Mouse (Mus musculus): ENCODE data around the gene Sprr2d. TPM values are rescaled to one million over a fixed set of nuclear protein-coding genes. Genes with fewer than 3 reads are reported as not detected.

Sprr2d gene
- polyA plus RNA-seq (2016; fragmentation: Nextera tagmentation; extraction: Ambion mirVana) = not detected in 2 replicates

DNA sequence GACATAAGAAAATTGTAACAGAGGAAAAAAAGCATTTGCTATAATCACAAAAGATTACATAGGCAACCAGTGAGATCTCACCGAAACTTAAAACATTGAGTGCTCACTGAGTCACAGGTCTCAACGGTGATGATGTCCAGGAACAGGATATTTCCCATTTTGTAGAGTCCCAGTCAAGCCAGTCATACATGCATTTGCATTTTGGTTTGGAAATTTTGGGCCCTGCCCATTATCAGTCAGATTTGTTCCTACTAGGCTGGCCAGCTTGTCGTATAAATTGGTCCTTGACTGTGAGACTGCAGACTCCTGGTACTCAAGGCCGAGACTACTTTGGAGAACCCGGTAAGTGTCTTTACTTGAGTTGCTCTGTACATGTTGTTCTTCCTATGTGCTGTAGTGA, at the start of gene Sprr2d:
TSS of gene Sprr2d (plus strand) at position 301 of the 400 bp plus-strand sequence.
- H3K4me3 ChIP-seq = no peak within 1 kb of the TSS
- WGBS = 80% methylated on average over 5 of the region's 5 CpGs
- no peak within 1 kb of the TSS for H3K9ac ChIP-seq
- no peaks in the 10 kb centered on the region for H3K9me3 ChIP-seq (replicated peaks)
- H3K27ac ChIP-seq (ENCODE audit: poor library complexity, severe bottlenecking) = no peak within 1 kb of the TSS
- H3K4me2 ChIP-seq = no peak within 1 kb of the TSS
- no peaks in the 10 kb centered on the region for H3K36me3 ChIP-seq
- H3K4me1 ChIP-seq (replicated peaks) = no peaks in the 10 kb centered on the region
- no peaks in the 10 kb centered on the region for H3K27me3 ChIP-seq (replicated peaks)
- no peak for ATAC-seq (ENCODE audit: insufficient number of reproducible peaks, low FRiP score)

GRCm38 (mm10) chr3:92307406-92307805, 31.5 kb upstream of the Sprr2d start:
- H3K4me1 ChIP-seq (replicated peaks) = no peaks in the 10 kb centered on the region
- no peak overlapping the region for H3K27ac ChIP-seq (ENCODE audit: poor library complexity, severe bottlenecking)
- no peaks in the 10 kb centered on the region for H3K36me3 ChIP-seq
- H3K9ac ChIP-seq = no peak overlapping the region
- no peak overlapping the region for H3K4me3 ChIP-seq
- H3K9me3 ChIP-seq (replicated peaks) = no peaks in the 10 kb centered on the region
- no peak for ATAC-seq (ENCODE audit: insufficient number of reproducible peaks, low FRiP score)
- no peak overlapping the region for H3K4me2 ChIP-seq
- 76% methylated on average over 1 of the region's 1 CpGs for WGBS
- no peaks in the 10 kb centered on the region for H3K27me3 ChIP-seq (replicated peaks)

GRCm38 (mm10) chr3:92316320-92316719, 22.6 kb upstream of the Sprr2d start, which contains the start of gene Sprr2b:
Gene Sprr2b (plus strand): TSS chr3:92316620.
- H3K27me3 ChIP-seq (replicated peaks) = no peaks in the 10 kb centered on the region
- no peaks in the 10 kb centered on the region for H3K9me3 ChIP-seq (replicated peaks)
- no peaks in the 10 kb centered on the region for H3K36me3 ChIP-seq
- no peak within 1 kb of the TSS for H3K27ac ChIP-seq (ENCODE audit: poor library complexity, severe bottlenecking)
- WGBS = 69% methylated on average over 2 of the region's 2 CpGs
- no peak within 1 kb of the TSS for H3K9ac ChIP-seq
- ATAC-seq (ENCODE audit: insufficient number of reproducible peaks, low FRiP score) = no peak
- H3K4me3 ChIP-seq = no peak within 1 kb of the TSS
- no peaks in the 10 kb centered on the region for H3K4me1 ChIP-seq (replicated peaks)
- H3K4me2 ChIP-seq = no peak within 1 kb of the TSS

GRCm38 (mm10) chr3:92317384-92317783, 21.6 kb upstream of the Sprr2d start:
- H3K4me3 ChIP-seq = no peak overlapping the region
- H3K9me3 ChIP-seq (replicated peaks) = no peaks in the 10 kb centered on the region
- H3K4me1 ChIP-seq (replicated peaks) = no peaks in the 10 kb centered on the region
- H3K27ac ChIP-seq (ENCODE audit: poor library complexity, severe bottlenecking) = no peak overlapping the region
- no peak overlapping the region for H3K4me2 ChIP-seq
- no peak for ATAC-seq (ENCODE audit: insufficient number of reproducible peaks, low FRiP score)
- H3K27me3 ChIP-seq (replicated peaks) = no peaks in the 10 kb centered on the region
- WGBS = 69% methylated on average over 2 of the region's 2 CpGs
- H3K36me3 ChIP-seq = no peaks in the 10 kb centered on the region
- no peak overlapping the region for H3K9ac ChIP-seq

DNA sequence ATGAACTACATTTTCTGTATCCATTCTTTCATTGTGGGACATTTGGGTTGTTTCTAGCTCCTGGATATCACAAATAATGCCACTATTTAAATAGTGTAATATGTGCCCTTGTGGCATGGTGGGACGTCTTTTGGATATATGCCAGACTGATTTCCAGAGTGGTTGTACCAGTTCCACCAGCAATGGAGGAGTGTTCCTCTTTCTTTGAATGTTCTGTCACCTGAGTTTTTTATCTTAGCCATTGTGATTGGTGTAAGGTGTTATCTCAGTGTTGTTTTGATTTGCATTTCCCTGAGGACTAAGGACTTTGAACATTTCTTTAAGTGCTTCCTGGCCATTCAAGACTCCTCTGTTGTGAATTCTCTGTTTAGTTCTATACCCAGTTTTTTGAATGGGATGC, 2.7 kb upstream of the Sprr2d start:
- ATAC-seq (ENCODE audit: insufficient number of reproducible peaks, low FRiP score) = no peak
- 79% methylated on average over 1 of the region's 1 CpGs for WGBS

GRCm38 (mm10) chr3:92351843-92352242, 12.9 kb downstream of the Sprr2d start, which contains the start of gene Sprr2e:
Gene Sprr2e (plus strand): TSS chr3:92352143.
- no peak for ATAC-seq (ENCODE audit: insufficient number of reproducible peaks, low FRiP score)
- H3K4me2 ChIP-seq = no peak within 1 kb of the TSS
- no peak within 1 kb of the TSS for H3K9ac ChIP-seq
- no peaks in the 10 kb centered on the region for H3K9me3 ChIP-seq (replicated peaks)
- WGBS = 77% methylated on average over 2 of the region's 2 CpGs
- H3K27me3 ChIP-seq (replicated peaks) = no peaks in the 10 kb centered on the region
- H3K36me3 ChIP-seq = no peaks in the 10 kb centered on the region
- H3K4me1 ChIP-seq (replicated peaks) = no peaks in the 10 kb centered on the region
- H3K27ac ChIP-seq (ENCODE audit: poor library complexity, severe bottlenecking) = no peak within 1 kb of the TSS
- no peak within 1 kb of the TSS for H3K4me3 ChIP-seq

More for the DNA sequence above, 2.7 kb upstream of the Sprr2d start:
- H3K27ac ChIP-seq (ENCODE audit: poor library complexity, severe bottlenecking) = no peak overlapping the region
- H3K9ac ChIP-seq = no peak overlapping the region
- no peak overlapping the region for H3K4me2 ChIP-seq
- no peak overlapping the region for H3K4me3 ChIP-seq
- no peaks in the 10 kb centered on the region for H3K9me3 ChIP-seq (replicated peaks)
- no peaks in the 10 kb centered on the region for H3K27me3 ChIP-seq (replicated peaks)
- H3K36me3 ChIP-seq = no peaks in the 10 kb centered on the region
- no peaks in the 10 kb centered on the region for H3K4me1 ChIP-seq (replicated peaks)

DNA sequence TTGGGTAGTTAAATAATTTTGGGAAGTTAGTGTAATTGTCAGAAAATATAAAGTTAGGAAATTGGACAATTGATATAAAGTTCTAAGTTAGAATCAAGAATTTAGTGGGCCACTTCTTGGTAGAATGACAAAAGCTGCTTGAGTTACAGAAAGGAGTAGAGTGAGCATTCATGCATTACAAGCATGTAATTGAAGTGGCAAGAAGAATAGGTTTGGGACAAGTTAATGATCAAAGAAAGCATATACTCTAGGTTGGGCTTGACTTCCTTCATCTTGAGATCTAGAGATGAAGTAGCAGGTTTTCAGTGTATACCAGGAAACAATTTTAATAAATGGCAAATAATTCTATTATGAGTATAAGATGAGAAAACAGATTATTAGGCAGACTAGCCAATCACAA, 22.7 kb downstream of the Sprr2d start:
- H3K4me2 ChIP-seq = no peak overlapping the region
- no peak overlapping the region for H3K4me3 ChIP-seq
- H3K27me3 ChIP-seq (replicated peaks) = no peaks in the 10 kb centered on the region
- H3K27ac ChIP-seq (ENCODE audit: poor library complexity, severe bottlenecking) = no peak overlapping the region
- no peak overlapping the region for H3K9ac ChIP-seq
- no peak for ATAC-seq (ENCODE audit: insufficient number of reproducible peaks, low FRiP score)
- no peaks in the 10 kb centered on the region for H3K4me1 ChIP-seq (replicated peaks)
- H3K9me3 ChIP-seq (replicated peaks) = no peaks in the 10 kb centered on the region
- H3K36me3 ChIP-seq = no peaks in the 10 kb centered on the region

DNA sequence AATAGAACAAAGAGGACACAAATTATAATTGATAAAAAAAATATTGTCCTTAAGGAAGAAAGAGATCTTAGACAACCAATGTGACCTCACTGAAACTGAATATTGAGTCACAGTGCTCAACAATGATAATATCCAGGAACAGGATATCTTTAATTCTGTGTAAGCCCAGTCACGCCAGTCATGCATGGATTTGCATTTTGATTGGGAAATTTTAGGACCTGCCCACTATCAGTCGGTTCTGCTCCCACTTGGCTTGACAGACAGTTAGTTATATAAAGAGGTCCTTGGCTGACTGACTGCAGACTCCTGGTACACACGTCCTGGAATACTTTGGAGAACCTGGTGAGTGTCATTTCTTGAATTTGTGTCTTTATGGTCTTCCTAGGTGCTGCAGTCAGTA, 25.9 kb downstream of the Sprr2d start, which contains the start of gene Sprr2f:
TSS of gene Sprr2f (plus strand) at position 301 of the 400 bp plus-strand sequence.
- Histone ChIP-seq H3K4me1 (replicated peaks) (no peaks in the 10 kb centered on the region), H3K9me3 (replicated peaks) (no peaks in the 10 kb centered on the region), H3K27me3 (replicated peaks) (no peaks in the 10 kb centered on the region), H3K4me3 (no peak within 1 kb of the TSS), H3K4me2 (no peak within 1 kb of the TSS), H3K36me3 (no peaks in the 10 kb centered on the region), H3K9ac (no peak within 1 kb of the TSS), H3K27ac (ENCODE audit: poor library complexity, severe bottlenecking) (no peak within 1 kb of the TSS)
- 51% methylated on average over 3 of the region's 3 CpGs for WGBS
- no peak for ATAC-seq (ENCODE audit: insufficient number of reproducible peaks, low FRiP score)

DNA sequence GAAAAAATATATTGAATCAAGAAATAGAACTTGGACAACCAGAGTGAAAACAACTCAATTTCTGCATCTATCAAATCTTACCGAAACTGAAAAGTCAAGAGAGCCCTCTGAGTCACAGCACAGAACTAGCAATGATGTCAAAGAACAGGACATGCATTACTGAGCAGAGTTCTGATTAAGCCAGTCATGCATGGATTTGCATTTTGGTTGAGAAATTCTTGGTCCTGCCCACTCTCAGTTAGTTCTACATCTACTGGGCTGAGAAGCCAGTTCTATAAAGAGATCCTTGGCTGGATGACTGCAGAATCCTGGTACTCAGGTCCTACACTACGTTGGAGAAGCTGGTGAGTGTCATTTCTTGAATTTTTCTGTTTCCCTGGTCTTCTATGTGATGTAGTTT, 34.7 kb downstream of the Sprr2d start:
- Histone ChIP-seq H3K27me3 (replicated peaks) (no peaks in the 10 kb centered on the region), H3K9me3 (replicated peaks) (no peaks in the 10 kb centered on the region), H3K4me1 (replicated peaks) (no peaks in the 10 kb centered on the region), H3K9ac (no peak overlapping the region), H3K4me2 (no peak overlapping the region), H3K36me3 (no peaks in the 10 kb centered on the region), H3K4me3 (no peak overlapping the region), H3K27ac (ENCODE audit: poor library complexity, severe bottlenecking) (no peak overlapping the region)
- ATAC-seq (ENCODE audit: insufficient number of reproducible peaks, low FRiP score) = no peak
- 76% methylated on average over 2 of the region's 2 CpGs for WGBS

- H3K9me3 ChIP-seq (replicated peaks) = no peaks in the 10 kb centered on the region
- H3K27ac ChIP-seq (ENCODE audit: poor library complexity, severe bottlenecking) = no peak within 1 kb of the TSS
- no peak within 1 kb of the TSS for H3K9ac ChIP-seq
- no peak within 1 kb of the TSS for H3K4me3 ChIP-seq
- H3K4me2 ChIP-seq = no peak within 1 kb of the TSS
- no peaks in the 10 kb centered on the region for H3K36me3 ChIP-seq
- ATAC-seq (ENCODE audit: insufficient number of reproducible peaks, low FRiP score) = no peak
- WGBS = 77% methylated on average over 1 of the region's 1 CpGs
- no peaks in the 10 kb centered on the region for H3K4me1 ChIP-seq (replicated peaks)
- H3K27me3 ChIP-seq (replicated peaks) = no peaks in the 10 kb centered on the region
These were observed 46.4 kb downstream of the Sprr2d start, which contains the start of gene Sprr2h for GRCm38 (mm10) chr3:92385385-92385784. Gene Sprr2h (plus strand): TSS chr3:92385685.

Data from heart, embryonic 12.5 days (tissue).